Mouse (Mus musculus) CH12.LX (cell line): ENCODE results near the gene Gnb2.

Experiments
- CHD2 ChIP-seq: IDR thresholded peaks from 2 replicates; pipeline ENCODE4 v1.6.1; 2011; ENCODE audit warnings: low read length, improper control_type of control experiment
- CTCF ChIP-seq, 2 experiments: IDR thresholded peaks in 1 of 2; conservative IDR thresholded peaks in 1 of 2; 2 replicates each; pipeline ENCODE4 v1.5.1; 2011 to 2012; ENCODE audit warnings: low read depth in 2 of 2, low read length in 2 of 2, improper control_type of control experiment in 1 of 2, inconsistent platforms in 1 of 2, mild to moderate bottlenecking in 1 of 2, moderate library complexity in 1 of 2
- ELF1 ChIP-seq: IDR thresholded peaks from 2 replicates; pipeline ENCODE4 v1.6.1; 2014; ENCODE audit warnings: low read depth, mild to moderate bottlenecking, inconsistent platforms, low read length, improper control_type of control experiment
- JUND ChIP-seq: conservative IDR thresholded peaks from 2 replicates; pipeline ENCODE4 v1.6.1; 2011; ENCODE audit warnings: low read depth, low read length, improper control_type of control experiment
- MAFK ChIP-seq: IDR thresholded peaks from 2 replicates; pipeline ENCODE4 v1.6.1; 2011; ENCODE audit warnings: low read length, improper control_type of control experiment; ENCODE audit not compliant: insufficient replicate concordance
- POLR2A ChIP-seq: IDR thresholded peaks from 2 replicates; pipeline ENCODE4 v1.6.1; 2011; ENCODE audit warnings: low read depth, mild to moderate bottlenecking, improper control_type of control experiment, low read length
- POLR2AphosphoS2 ChIP-seq: IDR thresholded peaks from 2 replicates; pipeline ENCODE4 v1.6.1; 2011; ENCODE audit warnings: low read depth, low read length, improper control_type of control experiment
- RAD21 ChIP-seq: IDR thresholded peaks from 2 replicates; pipeline ENCODE4 v1.6.1; 2011; ENCODE audit warnings: low read depth, mild to moderate bottlenecking, low read length, improper control_type of control experiment, moderate library complexity
- SMC3 ChIP-seq: IDR thresholded peaks from 2 replicates; pipeline ENCODE4 v1.6.1; 2011; ENCODE audit warnings: low read depth, low read length, improper control_type of control experiment
- USF1 ChIP-seq: IDR thresholded peaks from 2 replicates; pipeline ENCODE4 v1.6.1; 2014; ENCODE audit warnings: low read depth, mild to moderate bottlenecking, inconsistent platforms, low read length, improper control_type of control experiment
- ZKSCAN1 ChIP-seq: IDR thresholded peaks from 2 replicates; pipeline ENCODE4 v1.6.1; 2012; ENCODE audit warnings: low read depth, inconsistent platforms, low read length, improper control_type of control experiment, borderline replicate concordance

DNA sequence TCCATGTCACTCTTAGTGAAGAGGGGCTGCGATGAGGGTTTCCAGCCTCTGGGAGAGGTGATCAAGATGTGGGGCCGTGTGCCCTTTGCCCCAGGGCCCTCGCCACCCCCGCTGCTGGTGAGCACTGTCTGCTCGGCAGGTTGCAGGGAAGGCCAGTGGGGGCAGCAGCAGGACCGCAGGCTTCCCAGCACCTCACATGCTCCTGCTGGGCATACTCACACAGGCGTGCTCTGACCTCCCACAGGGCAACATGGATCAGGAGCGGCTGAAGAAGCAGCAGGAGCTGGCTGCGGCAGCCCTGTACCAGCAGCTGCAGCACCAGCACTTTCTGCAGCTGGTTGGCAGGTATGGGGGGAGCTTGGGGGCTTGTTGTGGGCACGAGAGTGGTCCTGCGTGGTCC is 10.6 kb downstream of the Gnb2 start:
- no peak for TF ChIP-seq POLR2A
- TF ChIP-seq JUND = no peak
- TF ChIP-seq ELF1 = no peak
- no peak for TF ChIP-seq SMC3
- TF ChIP-seq RAD21 = no peak
- TF ChIP-seq MAFK = no peak
- TF ChIP-seq CHD2 = no peak
- no peak for TF ChIP-seq ZKSCAN1
- no peak for TF ChIP-seq CTCF (conservative IDR thresholded peaks at IDR 0.05 in 1 of 2, IDR thresholded peaks at IDR 0.05 in 1 of 2; ENCODE audit: low read depth in 2 of 2, low read length in 2 of 2)
- no peak for TF ChIP-seq POLR2AphosphoS2
- no peak for TF ChIP-seq USF1
